Mouse (Mus musculus): ENCODE measurements at regions not wholly inside any gene's neighbourhood (a gene's known extent, or its start where the extent isn't known, plus 50 kb on each side); places are given as distances from the start of the nearest gene placed in this dataset.

- no peak overlapping the region for H3K9ac ChIP-seq
- no peak overlapping the region for H3K4me2 ChIP-seq
- no peaks in the 10 kb centered on the region for H3K27me3 ChIP-seq
- H3K4me3 ChIP-seq (replicated peaks), result no peak overlapping the region
- no peak for ATAC-seq (ENCODE audit: low read depth)
- no peaks in the 10 kb centered on the region for H3K9me3 ChIP-seq (replicated peaks)
- H3K36me3 ChIP-seq, result no peaks in the 10 kb centered on the region
- H3K4me1 ChIP-seq (replicated peaks), result no peaks in the 10 kb centered on the region
- DNase-seq, result no peak
- 36% methylated on average over 3 of the region's 3 CpGs for WGBS (ENCODE audit: insufficient replicate concordance)
- no peak overlapping the region for H3K27ac ChIP-seq
Observed at GRCm38 (mm10) chr5:28903805-28904320, 291.9 kb upstream of the Rnf32 start.

DNA sequence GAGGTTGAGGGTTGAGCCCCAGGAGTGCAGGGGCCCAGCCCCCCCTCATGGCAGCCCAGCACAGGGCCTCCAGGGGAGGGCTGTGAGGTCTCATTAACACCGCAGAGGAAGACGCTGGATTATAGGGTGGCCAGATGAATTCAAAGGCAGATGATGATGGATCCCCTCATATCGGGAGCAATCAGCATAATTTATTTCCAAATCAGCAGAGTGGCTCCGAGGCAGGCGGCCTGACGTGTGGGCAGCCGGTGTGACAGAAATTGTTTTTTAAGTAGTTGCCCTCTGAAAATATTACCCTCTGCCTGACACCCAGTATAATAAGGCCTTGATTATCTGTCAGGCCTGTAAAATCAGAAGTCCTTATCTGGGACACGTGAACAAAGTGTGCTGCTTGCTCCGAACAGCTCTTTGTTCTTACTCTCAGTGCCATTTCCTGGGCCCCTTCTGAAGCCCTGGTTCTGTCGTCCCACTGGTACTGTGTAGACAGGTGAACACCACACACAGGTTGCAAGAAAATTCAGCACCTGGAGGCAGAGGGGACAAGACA is 303.0 kb upstream of the Rnf32 start:
- Histone ChIP-seq H3K36me3 (no peaks in the 10 kb centered on the region), H3K4me3 (replicated peaks) (no peak overlapping the region), H3K4me2 (no peak overlapping the region), H3K9me3 (replicated peaks) (no peaks in the 10 kb centered on the region), H3K27me3 (no peaks in the 10 kb centered on the region), H3K4me1 (replicated peaks) (no peaks in the 10 kb centered on the region), H3K9ac (no peak overlapping the region), H3K27ac (no peak overlapping the region)
- DNase-seq, result no peak
- no peak for ATAC-seq (ENCODE audit: low read depth)
- 58% methylated on average over 10 of the region's 10 CpGs for WGBS (ENCODE audit: insufficient replicate concordance)

GRCm38 (mm10) chr5:28891988-28892387 is 303.8 kb upstream of the Rnf32 start:
- 68% methylated on average over 7 of the region's 7 CpGs for WGBS (ENCODE audit: insufficient replicate concordance)

GRCm38 (mm10) chr5:28884746-28885365 is 310.9 kb upstream of the Rnf32 start:
- 57% methylated on average over 5 of the region's 5 CpGs for WGBS (ENCODE audit: insufficient replicate concordance)
- no peak for ATAC-seq (ENCODE audit: low read depth)

More at GRCm38 (mm10) chr5:28891988-28892387, 303.8 kb upstream of the Rnf32 start:
- no peaks in the 10 kb centered on the region for H3K9me3 ChIP-seq (replicated peaks)
- no peak overlapping the region for H3K9ac ChIP-seq
- H3K4me1 ChIP-seq (replicated peaks), result no peaks in the 10 kb centered on the region
- no peaks in the 10 kb centered on the region for H3K27me3 ChIP-seq
- ATAC-seq (ENCODE audit: low read depth), result no peak
- H3K27ac ChIP-seq, result no peak overlapping the region
- no peak overlapping the region for H3K4me2 ChIP-seq
- H3K36me3 ChIP-seq, result no peaks in the 10 kb centered on the region
- no peak overlapping the region for H3K4me3 ChIP-seq (replicated peaks)
- DNase-seq, result no peak

GRCm38 (mm10) chr5:28876199-28876598 is 319.6 kb upstream of the Rnf32 start:
- Histone ChIP-seq H3K27me3 (no peaks in the 10 kb centered on the region), H3K4me3 (replicated peaks) (no peak overlapping the region), H3K9ac (no peak overlapping the region), H3K36me3 (no peaks in the 10 kb centered on the region), H3K27ac (no peak overlapping the region), H3K4me1 (replicated peaks) (no peaks in the 10 kb centered on the region), H3K4me2 (no peak overlapping the region), H3K9me3 (replicated peaks) (no peaks in the 10 kb centered on the region)
- DNase-seq (no peak), ATAC-seq (ENCODE audit: low read depth) (no peak)
- WGBS (ENCODE audit: insufficient replicate concordance), result 63% methylated on average over 8 of the region's 8 CpGs

More at GRCm38 (mm10) chr5:28884746-28885365, 310.9 kb upstream of the Rnf32 start:
- no peak overlapping the region for H3K27ac ChIP-seq
- DNase-seq, result no peak
- no peaks in the 10 kb centered on the region for H3K27me3 ChIP-seq
- H3K9me3 ChIP-seq (replicated peaks), result no peaks in the 10 kb centered on the region
- H3K36me3 ChIP-seq, result no peaks in the 10 kb centered on the region
- H3K4me2 ChIP-seq, result no peak overlapping the region
- no peaks in the 10 kb centered on the region for H3K4me1 ChIP-seq (replicated peaks)
- H3K4me3 ChIP-seq (replicated peaks), result no peak overlapping the region
- no peak overlapping the region for H3K9ac ChIP-seq

DNA sequence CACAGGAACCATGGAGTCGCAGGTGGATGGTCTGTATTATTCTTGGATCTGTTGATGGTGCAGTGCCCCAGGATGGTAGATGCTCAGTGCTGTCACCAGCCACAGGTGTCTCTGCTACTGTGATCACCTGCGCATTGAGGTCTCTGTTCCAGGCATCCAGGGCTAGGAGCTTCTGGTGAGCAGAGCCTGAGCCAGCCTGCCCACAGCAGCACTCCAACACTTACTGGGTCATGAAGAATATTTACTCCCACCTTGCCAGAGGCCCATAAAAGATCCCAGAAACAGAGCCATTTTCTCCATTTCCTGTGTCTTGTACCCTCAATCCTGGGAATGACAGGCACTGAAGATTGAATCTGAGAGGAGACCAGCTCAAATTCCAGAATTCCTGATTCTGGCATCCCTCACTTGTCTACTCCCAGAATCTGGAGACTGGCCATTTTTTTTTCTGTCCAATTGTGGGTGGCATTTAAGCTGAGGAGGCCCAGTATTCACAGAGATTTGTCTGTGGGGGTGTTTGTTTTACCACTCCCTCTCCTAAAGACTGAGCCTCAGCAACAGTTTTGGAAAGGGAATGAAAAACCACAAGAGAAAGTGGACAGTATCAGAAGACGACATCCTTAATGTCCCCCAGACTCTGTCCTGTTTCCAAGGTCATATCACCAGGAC is 322.1 kb upstream of the Rnf32 start:
- H3K4me2 ChIP-seq, result no peak overlapping the region
- H3K9me3 ChIP-seq (replicated peaks), result no peaks in the 10 kb centered on the region
- H3K9ac ChIP-seq, result no peak overlapping the region
- H3K27me3 ChIP-seq, result no peaks in the 10 kb centered on the region
- no peak overlapping the region for H3K4me3 ChIP-seq (replicated peaks)
- no peak overlapping the region for H3K27ac ChIP-seq
- no peak for ATAC-seq (ENCODE audit: low read depth)
- DNase-seq, result no peak
- no peaks in the 10 kb centered on the region for H3K4me1 ChIP-seq (replicated peaks)
- WGBS (ENCODE audit: insufficient replicate concordance), result 70% methylated on average over 3 of the region's 3 CpGs
- no peaks in the 10 kb centered on the region for H3K36me3 ChIP-seq

DNA sequence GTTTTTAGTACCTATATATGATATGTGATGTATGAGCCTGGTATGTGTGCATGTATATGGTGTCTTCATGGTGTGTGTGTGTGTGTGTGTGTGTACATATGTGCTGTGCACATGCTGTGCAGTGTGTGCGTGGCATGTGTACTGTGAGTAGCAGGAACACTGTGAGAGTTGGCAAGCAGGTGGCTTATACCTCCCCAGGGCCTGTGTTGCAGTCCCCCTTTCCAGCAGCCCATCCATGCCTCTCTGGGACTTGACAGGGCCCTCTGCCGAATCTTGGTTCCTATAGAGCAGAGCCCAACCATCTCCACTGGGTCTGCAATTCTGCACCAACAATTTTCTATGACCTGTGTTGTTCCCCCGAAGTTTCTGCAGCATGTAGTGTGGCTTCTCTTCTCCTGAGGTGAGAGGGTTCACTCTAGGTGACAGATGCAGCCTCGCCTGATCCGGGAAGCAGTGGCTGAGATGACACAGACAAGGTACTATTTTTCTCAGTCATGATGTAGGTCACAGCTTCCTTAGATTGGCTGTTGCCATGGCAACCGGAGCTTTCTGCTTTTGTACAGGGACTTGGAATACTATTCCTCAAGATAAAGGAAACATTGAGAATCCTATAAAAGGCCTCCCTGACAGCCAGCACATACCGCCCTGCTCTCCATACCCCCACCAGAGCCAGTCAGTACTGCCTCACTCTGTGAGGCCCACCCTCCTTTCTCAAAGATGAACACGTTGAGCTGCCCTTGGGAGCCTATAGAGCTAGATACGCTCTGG is 336.0 kb upstream of the Rnf32 start:
- Histone ChIP-seq H3K9me3 (replicated peaks) (no peaks in the 10 kb centered on the region), H3K36me3 (no peaks in the 10 kb centered on the region), H3K9ac (no peak overlapping the region), H3K4me3 (replicated peaks) (no peak overlapping the region), H3K4me1 (replicated peaks) (no peaks in the 10 kb centered on the region), H3K27me3 (no peaks in the 10 kb centered on the region), H3K4me2 (no peak overlapping the region), H3K27ac (no peak overlapping the region)
- no peak for DNase-seq
- ATAC-seq (ENCODE audit: low read depth), result no peak
- 57% methylated on average over 9 of the region's 9 CpGs for WGBS (ENCODE audit: insufficient replicate concordance)

- no peak overlapping the region for H3K9ac ChIP-seq
- 54% methylated on average over 12 of the region's 12 CpGs for WGBS (ENCODE audit: insufficient replicate concordance)
- DNase-seq, result no peak
Observed at GRCm38 (mm10) chr5:28838141-28838925, 357.5 kb upstream of the Rnf32 start.

GRCm38 (mm10) chr5:28819091-28819490 is 352.0 kb upstream of the Shh start:
- no peaks in the 10 kb centered on the region for H3K4me1 ChIP-seq (replicated peaks)
- DNase-seq (no peak), ATAC-seq (ENCODE audit: low read depth) (no peak)

More at GRCm38 (mm10) chr5:28838141-28838925, 357.5 kb upstream of the Rnf32 start:
- Histone ChIP-seq H3K4me1 (replicated peaks) (no peaks in the 10 kb centered on the region), H3K27ac (no peak overlapping the region), H3K9me3 (replicated peaks) (no peaks in the 10 kb centered on the region), H3K4me2 (no peak overlapping the region), H3K27me3 (no peaks in the 10 kb centered on the region), H3K36me3 (no peaks in the 10 kb centered on the region), H3K4me3 (replicated peaks) (no peak overlapping the region)
- ATAC-seq (ENCODE audit: low read depth), result no peak

GRCm38 (mm10) chr5:28807950-28808349 is 340.9 kb upstream of the Shh start:
- 62% methylated on average over 5 of the region's 5 CpGs for WGBS (ENCODE audit: insufficient replicate concordance)
- no peaks in the 10 kb centered on the region for H3K4me1 ChIP-seq (replicated peaks)
- H3K27ac ChIP-seq, result no peak overlapping the region
- no peaks in the 10 kb centered on the region for H3K36me3 ChIP-seq
- H3K4me3 ChIP-seq (replicated peaks), result no peak overlapping the region
- H3K9me3 ChIP-seq (replicated peaks), result no peaks in the 10 kb centered on the region
- no peak overlapping the region for H3K4me2 ChIP-seq
- no peak overlapping the region for H3K9ac ChIP-seq
- DNase-seq, result no peak
- ATAC-seq (ENCODE audit: low read depth), result no peak
- no peaks in the 10 kb centered on the region for H3K27me3 ChIP-seq

More at GRCm38 (mm10) chr5:28819091-28819490, 352.0 kb upstream of the Shh start:
- H3K4me2 ChIP-seq, result no peak overlapping the region
- H3K9ac ChIP-seq, result no peak overlapping the region
- H3K36me3 ChIP-seq, result no peaks in the 10 kb centered on the region
- H3K27me3 ChIP-seq, result no peaks in the 10 kb centered on the region
- 61% methylated on average over 5 of the region's 5 CpGs for WGBS (ENCODE audit: insufficient replicate concordance)
- no peak overlapping the region for H3K4me3 ChIP-seq (replicated peaks)
- H3K9me3 ChIP-seq (replicated peaks), result no peaks in the 10 kb centered on the region
- no peak overlapping the region for H3K27ac ChIP-seq

GRCm38 (mm10) chr5:28799464-28799863 is 332.4 kb upstream of the Shh start:
- Histone ChIP-seq H3K36me3 (no peaks in the 10 kb centered on the region), H3K4me1 (replicated peaks) (no peaks in the 10 kb centered on the region), H3K4me2 (no peak overlapping the region), H3K4me3 (replicated peaks) (no peak overlapping the region), H3K9ac (no peak overlapping the region), H3K27ac (no peak overlapping the region), H3K27me3 (no peaks in the 10 kb centered on the region), H3K9me3 (replicated peaks) (no peaks in the 10 kb centered on the region)
- DNase-seq, result no peak
- 70% methylated on average over 2 of the region's 2 CpGs for WGBS (ENCODE audit: insufficient replicate concordance)
- ATAC-seq (ENCODE audit: low read depth), result no peak

Data from liver, embryonic 13.5 days (tissue).